Mouse (Mus musculus) heart, postnatal 14 days (tissue): Measurements from ENCODE around the gene Tmprss12. TPM values are rescaled to one million over a fixed set of nuclear protein-coding genes. Genes with fewer than 3 reads are reported as not detected.
"Not testable (repeated sequence)": the region's sequence is repeated elsewhere in the genome, so short reads cannot be mapped to it uniquely, and the experiment has no call there.

ENCODE experiments used
- DNase-seq, 2 experiments: peaks; one replicate each; pipeline ENCODE4 v3.0.0; 2021 to 2022
- intact Hi-C: fragments of 180-260 bp; cut with DNase I; formaldehyde crosslinking; loops from one replicate; pipeline ENCODE4 v1.15.1; 2025
- long read RNA-seq, 2 experiments: library from polyadenylated mRNA; stranded (forward); transcript quantifications; one replicate each; pipeline ENCODE4 v2.0.0; 2021
- total RNA-seq, 2 experiments: library from RNA; stranded (reverse); gene quantifications; 2 replicates each; pipeline ENCODE4 v1.2.3; 2021

Tmprss12 gene
- total RNA-seq: not detected
- long read RNA-seq, experiment 1: 0 reads
- long read RNA-seq, experiment 2: 0 reads

- intact Hi-C loops: no loop called here
- no peak for DNase-seq
Measured at GRCm38 (mm10) chr15:100280626-100281025, at the start of gene Tmprss12. Gene Tmprss12 (plus strand): TSS chr15:100280837.

GRCm38 (mm10) chr15:100231616-100232525 lies 48.8 kb upstream of the Tmprss12 start:
- intact Hi-C loops: no loop called here
- no peak for DNase-seq

DNA sequence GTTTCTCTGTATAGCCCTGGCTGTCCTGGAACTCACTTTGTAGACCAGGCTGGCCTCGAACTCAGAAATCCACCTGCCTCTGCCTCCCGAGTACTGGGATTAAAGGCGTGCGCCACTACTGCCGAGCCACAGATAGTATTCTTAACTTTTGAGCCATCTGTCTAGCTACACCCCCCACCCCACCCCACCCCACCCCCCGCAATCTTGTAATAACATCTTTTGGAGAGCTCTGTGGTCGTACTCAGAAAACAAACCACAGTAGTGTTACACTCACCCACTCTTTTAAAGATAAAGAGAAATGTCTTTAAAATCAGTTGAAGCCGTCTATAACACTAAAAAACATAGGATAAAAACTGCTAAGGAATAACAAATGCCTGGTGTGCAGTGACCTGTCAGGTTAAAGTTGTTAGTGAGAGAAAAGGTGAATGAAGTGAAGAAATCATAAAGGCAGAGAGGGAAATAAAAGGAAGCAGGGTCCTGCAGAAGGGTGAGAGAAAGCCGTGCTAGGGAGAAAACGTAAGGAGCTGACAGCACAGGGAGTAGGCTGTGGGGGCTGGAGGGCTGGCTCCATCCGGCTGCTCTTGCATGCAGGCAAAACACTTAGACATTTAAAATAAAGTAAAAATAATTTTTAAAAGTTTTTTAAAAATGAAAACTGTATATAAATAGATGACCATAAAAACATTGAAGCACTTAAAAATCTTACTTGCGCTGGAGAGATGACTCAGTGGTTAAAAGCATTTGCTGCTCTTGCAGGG lies 45.2 kb upstream of the Tmprss12 start:
- DNase-seq: no peak
- intact Hi-C loops: no loop called here

GRCm38 (mm10) chr15:100236952-100237351 lies 43.7 kb upstream of the Tmprss12 start:
- intact Hi-C loops: no loop called here
- no peak for DNase-seq

- intact Hi-C loops: no loop called here
- no peak for DNase-seq
Measured at GRCm38 (mm10) chr15:100241780-100242179, 38.9 kb upstream of the Tmprss12 start.

DNA sequence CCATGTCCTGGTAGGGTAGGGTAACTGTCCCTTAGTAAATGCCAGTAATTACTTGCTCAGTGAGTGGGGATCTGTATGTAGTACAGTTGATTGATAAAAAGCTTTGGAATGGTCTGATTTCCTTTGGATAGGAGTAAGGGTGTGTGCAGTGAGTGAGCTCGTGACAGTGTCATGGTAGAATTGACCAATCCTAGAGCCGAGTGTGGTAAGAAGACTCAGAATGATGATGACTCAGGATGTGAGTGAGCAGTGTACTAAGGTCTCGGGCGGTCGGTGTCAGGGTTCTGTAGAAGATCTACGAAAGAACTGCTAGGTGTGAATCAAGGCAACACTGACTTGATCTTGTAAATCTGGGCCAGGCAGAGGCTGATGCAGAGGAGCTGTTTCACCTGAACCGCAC lies 34.7 kb upstream of the Tmprss12 start:
- no peak for DNase-seq
- intact Hi-C loops: no loop called here

- DNase-seq: no peak
- intact Hi-C loops: no loop called here
Measured at GRCm38 (mm10) chr15:100247296-100247695, 33.3 kb upstream of the Tmprss12 start.

GRCm38 (mm10) chr15:100248665-100249433 lies 31.8 kb upstream of the Tmprss12 start:
- DNase-seq: no peak
- intact Hi-C loops: no loop called here

DNA sequence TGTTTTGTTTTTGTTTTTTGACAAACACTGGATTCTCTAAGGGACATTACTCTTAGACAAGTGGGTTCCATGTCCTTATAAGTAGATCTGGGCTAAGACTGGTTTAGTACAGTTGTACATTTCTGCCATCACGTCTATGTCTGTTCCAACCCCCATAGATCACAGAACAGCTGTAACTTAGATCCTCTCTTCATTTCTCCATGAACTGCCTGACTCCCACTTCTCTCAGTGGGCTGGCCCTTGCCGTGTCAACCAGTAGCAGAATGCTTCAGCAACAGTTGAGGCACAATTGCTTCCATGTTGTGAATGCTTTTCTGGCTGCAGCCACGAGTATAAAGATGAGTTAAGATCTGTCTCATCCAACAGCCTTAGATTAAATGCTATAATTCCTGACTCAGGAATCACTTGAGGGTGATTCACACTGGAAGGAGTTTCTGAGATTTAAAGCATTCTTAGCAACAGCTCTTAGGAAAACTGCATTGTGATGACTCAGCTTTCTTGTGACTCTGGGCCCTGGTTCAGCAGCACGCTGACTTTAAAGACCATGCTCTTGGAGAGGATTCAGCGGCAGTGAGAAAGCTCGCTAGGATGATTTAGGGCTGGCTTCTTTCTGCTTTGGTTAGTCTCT lies 29.4 kb upstream of the Tmprss12 start:
- no peak for DNase-seq
- intact Hi-C loops: no loop called here

DNA sequence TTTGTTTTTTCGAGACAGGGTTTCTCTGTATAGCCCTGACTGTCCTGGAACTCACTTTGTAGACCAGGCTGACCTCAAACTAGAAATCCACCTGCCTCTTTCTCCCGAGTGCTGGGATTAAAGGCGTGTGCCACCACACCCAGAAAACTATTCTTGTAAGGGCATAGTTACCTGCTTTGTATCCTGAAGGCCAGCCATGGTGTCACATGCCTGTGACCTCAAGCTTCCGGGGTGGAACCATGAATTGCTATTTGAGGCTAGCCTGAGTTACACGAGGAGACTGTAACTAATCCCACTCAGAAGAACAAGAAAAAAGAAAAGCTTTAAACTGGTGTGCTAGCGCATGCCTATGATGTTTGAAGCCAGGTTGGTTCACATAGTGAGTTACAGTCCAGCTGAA lies 24.3 kb upstream of the Tmprss12 start:
- no peak for DNase-seq
- intact Hi-C loops: no loop called here

DNA sequence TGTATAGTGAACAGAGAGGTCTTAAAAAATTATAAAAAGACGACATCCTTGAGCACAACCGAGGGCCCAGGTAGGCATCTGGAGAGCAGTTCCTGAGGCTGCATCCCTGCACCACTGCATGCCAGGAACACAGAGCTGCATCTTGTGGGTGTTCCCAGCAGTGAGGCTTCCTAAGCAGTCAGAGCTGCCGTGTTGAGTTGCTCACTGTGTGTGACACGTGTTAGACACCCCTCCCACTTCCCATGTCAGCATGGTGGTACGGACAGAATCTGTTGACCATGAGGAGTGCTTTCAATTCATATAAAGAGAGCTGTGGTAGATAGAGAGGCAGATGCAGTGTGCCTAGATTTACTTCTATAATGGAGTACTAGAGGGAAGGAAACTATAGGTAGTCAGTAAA lies 23.3 kb upstream of the Tmprss12 start:
- intact Hi-C loops: no loop called here
- DNase-seq: no peak

DNA sequence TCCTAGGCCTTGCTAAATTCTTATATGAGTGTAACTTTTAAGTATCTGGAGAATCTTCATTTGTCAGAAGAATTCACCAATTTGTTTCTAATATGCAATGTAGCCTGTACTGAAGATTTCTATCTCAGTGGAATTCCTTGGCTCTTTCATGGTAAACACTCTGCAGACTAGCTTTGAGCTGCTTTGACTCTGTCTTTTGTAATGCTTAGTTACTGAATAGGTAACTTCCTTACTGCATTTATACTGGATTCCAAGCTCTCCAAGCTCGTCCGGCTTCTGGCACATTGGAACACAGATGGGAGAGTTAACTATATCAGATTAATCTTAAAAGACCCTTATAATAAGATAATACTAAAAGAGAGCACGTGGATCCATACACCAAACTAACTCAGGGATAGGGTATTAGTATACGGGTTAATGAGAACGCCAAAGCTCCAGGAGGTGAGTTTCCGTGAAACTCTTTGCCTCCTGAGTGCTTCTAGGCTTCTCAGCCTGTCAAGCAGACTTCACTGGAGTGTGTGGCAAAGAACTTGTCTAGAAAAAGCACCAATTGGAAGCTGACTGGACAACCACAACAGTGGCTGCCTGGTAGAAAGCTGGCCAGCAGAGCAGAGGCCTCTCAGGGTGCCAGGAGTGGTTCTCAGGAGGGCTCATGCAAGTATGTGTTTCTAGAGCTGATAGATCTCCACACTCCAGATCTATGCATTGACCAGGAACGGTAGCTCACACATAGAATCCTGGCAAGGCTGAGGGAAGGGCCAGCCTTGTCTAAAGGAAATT lies 21.8 kb upstream of the Tmprss12 start:
- no peak for DNase-seq
- intact Hi-C loops: no loop called here

DNA sequence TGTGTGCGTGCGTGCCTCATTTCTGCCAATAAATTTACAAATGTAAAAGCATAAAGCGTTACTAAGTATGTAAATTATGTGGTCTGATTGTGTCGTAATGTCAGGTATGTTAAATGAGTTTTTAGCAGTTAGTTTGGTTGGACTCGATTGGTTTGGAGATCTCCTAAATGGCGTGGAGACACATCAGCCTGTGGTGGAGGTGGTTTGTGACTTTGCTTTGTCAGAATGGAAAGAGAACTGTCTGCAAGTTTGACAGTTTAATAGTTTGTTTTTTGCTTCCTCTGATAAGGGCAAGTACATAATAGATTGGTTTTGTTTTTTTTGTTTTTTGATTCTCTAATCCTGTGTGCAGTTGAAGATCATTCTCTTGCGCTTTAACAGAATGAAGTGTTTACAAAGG lies 20.3 kb upstream of the Tmprss12 start:
- DNase-seq: not testable (repeated sequence)
- intact Hi-C loops: loop anchor here (5.0 kb wide), 2 partner anchors 57 to 117 kb away; no protein-coding TSS in a partner anchor

DNA sequence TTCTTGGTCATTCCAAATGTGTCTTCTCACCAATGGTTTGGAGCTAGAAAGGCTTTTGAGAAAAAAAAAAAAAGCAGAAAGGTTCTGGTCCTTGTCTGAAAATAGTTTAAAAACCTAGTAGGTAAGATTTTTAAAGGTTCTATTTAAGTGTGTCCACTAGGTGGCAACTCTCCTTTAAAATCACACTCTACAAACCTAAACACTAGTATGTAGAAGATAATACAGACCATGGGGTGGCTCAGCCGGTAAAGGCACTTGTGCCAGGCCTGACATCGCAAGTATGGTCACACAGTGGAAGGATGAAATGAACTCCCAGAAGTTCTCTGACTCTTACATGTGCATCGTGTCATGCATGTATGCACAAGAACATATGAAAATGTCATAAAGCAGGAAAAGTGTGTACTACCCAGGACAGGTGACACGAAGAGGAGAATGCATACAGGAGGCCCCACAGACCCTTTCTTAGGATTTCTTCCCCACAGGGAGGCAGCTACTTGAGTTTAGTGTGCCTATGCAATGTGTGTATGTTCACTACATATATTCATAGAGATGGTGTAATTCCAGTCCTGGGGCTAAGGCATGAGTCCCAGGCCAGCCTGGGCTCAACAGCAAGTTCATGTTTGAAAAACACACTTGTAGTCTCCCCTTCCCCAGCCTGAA lies 17.3 kb upstream of the Tmprss12 start:
- DNase-seq: no peak
- intact Hi-C loops: loop anchor here (5.0 kb wide), 2 partner anchors 54 to 114 kb away; no protein-coding TSS in a partner anchor

GRCm38 (mm10) chr15:100265586-100266325 lies 14.9 kb upstream of the Tmprss12 start:
- intact Hi-C loops: no loop called here

DNA sequence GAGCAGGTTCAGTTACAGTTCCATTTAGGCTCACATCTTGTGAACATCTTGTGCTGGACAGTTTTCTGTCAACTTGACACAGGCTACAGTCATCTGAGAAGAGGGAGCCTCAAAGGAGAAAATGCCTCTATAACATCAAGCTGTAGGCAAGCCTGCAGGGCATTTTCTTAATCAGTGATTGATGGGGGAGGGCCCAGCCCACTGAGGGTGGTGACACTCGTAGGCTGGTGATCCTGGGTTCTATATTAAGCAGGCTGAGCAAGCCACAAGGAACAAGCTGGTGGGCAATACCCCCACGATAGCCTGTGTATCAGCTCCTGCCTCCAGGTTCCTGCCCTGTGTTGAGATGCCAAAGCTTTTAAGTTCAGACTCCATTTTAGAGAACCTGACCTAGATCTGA lies 11.7 kb upstream of the Tmprss12 start:
- intact Hi-C loops: no loop called here
- no peak for DNase-seq

More at GRCm38 (mm10) chr15:100265586-100266325, 14.9 kb upstream of the Tmprss12 start:
- no peak for DNase-seq

GRCm38 (mm10) chr15:100269776-100270175 lies 10.9 kb upstream of the Tmprss12 start:
- DNase-seq: no peak
- intact Hi-C loops: no loop called here

- intact Hi-C loops, DNase-seq: not testable (repeated sequence)
Measured at GRCm38 (mm10) chr15:100270609-100271008, 10.0 kb upstream of the Tmprss12 start.
